Mouse (Mus musculus): ENCODE results near the gene Zdhhc17.
A peak's percentile ranks its signal among the peaks of the same experiment; 100 is the strongest.

Gene Zdhhc17

GRCm38 (mm10) chr10:110921890-110922289 is 88.0 kb downstream of the Zdhhc17 start:
- no peak for DNase-seq (ENCODE audit: low spot score in 2 of 2)

- no peak for DNase-seq (ENCODE audit: low spot score in 2 of 2)
Observed at GRCm38 (mm10) chr10:110920368-110920950, 89.5 kb downstream of the Zdhhc17 start.

GRCm38 (mm10) chr10:110919531-110920343 is 90.2 kb downstream of the Zdhhc17 start, which contains the start of gene Csrp2:
Gene Csrp2 (plus strand): TSS chr10:110919789.
- DNase-seq (ENCODE audit: low spot score in 2 of 2): peak; percentile 82 to 87

GRCm38 (mm10) chr10:110918414-110919391 is 91.2 kb downstream of the Zdhhc17 start:
- no peak for DNase-seq (ENCODE audit: low spot score in 2 of 2)

GRCm38 (mm10) chr10:110917521-110917920 is 92.4 kb downstream of the Zdhhc17 start:
- no peak for DNase-seq (ENCODE audit: low spot score in 2 of 2)

- DNase-seq (ENCODE audit: low spot score in 2 of 2): no peak
Observed at GRCm38 (mm10) chr10:110916666-110917344, 93.1 kb downstream of the Zdhhc17 start.

GRCm38 (mm10) chr10:110903862-110904261 is 106.1 kb downstream of the Zdhhc17 start:
- DNase-seq (ENCODE audit: low spot score in 2 of 2): no peak

- DNase-seq (ENCODE audit: low spot score in 2 of 2): peak in 1 of 2 experiments; percentile 44
Observed at GRCm38 (mm10) chr10:110899744-110900501, 110.0 kb downstream of the Zdhhc17 start.

Measured in urinary bladder, adult 18-20 months (tissue).